ENCODE assay signal across 28 mouse cellular contexts in genomic region chr3:151948015-151948645, GRCm38 (mm10).
"Had no signal": no experiment of that assay in that cellular context is flagged by ENCODE, and none has a peak within 500 bp of the region (broad histone marks: within the 10 kb centered on the region; RNA-seq: fewer than 3 reads in every experiment).

No protein-coding gene starts in this region.

- DNase-seq: gastrocnemius, adult 2 months; gastrocnemius, postnatal 10 days; gastrocnemius, postnatal 25 days; heart, adult 2 months; heart, postnatal 14 days; heart, postnatal 4 days; kidney, adult 18-20 months; kidney, adult 8-10 months; kidney, postnatal 10 days; kidney, postnatal 25 days; kidney, postnatal 4 days; liver; liver, embryonic 13.5 days had no signal

- H3K4me1 ChIP-seq: hindbrain, embryonic 10.5 days; hindbrain, embryonic 12.5 days; intestine, embryonic 15.5 days; liver, embryonic 13.5 days had no signal

- H3K27ac ChIP-seq: gastrocnemius, adult 2 months; heart, adult 2 months; heart, embryonic 13.5 days; heart, embryonic 15.5 days; hindbrain, embryonic 10.5 days; hindbrain, embryonic 12.5 days; hindbrain, embryonic 14.5 days; intestine, embryonic 15.5 days; layer of hippocampus, adult 2 months; left cerebral cortex, adult 2 months; limb, embryonic 10.5 days; limb, embryonic 12.5 days; liver, embryonic 13.5 days had no signal

- ATAC-seq: hindbrain, embryonic 16.5 days; inflammation-experienced regulatory T-cells, adult 6 months; intestine, embryonic 15.5 days; intestine, postnatal 0 days had no signal

- H3K27me3 ChIP-seq: heart, embryonic 13.5 days; heart, embryonic 15.5 days; hindbrain, embryonic 12.5 days; intestine, embryonic 15.5 days; limb, embryonic 12.5 days; liver, embryonic 13.5 days had no signal

- H3K9me3 ChIP-seq: heart, embryonic 13.5 days; heart, embryonic 15.5 days; hindbrain, embryonic 10.5 days; hindbrain, embryonic 12.5 days; intestine, embryonic 15.5 days; limb, embryonic 10.5 days; limb, embryonic 12.5 days; liver, embryonic 13.5 days had no signal

- H3K9ac ChIP-seq: heart, embryonic 13.5 days; heart, embryonic 15.5 days; hindbrain, embryonic 12.5 days; hindbrain, embryonic 14.5 days; intestine, embryonic 15.5 days; limb, embryonic 12.5 days; liver, embryonic 13.5 days had no signal

- H3K4me2 ChIP-seq: heart, embryonic 11.5 days; heart, embryonic 13.5 days; heart, embryonic 15.5 days; hindbrain, embryonic 12.5 days; hindbrain, embryonic 14.5 days; intestine, embryonic 15.5 days; limb, embryonic 12.5 days; liver, embryonic 11.5 days; liver, embryonic 13.5 days had no signal

- H3K4me3 ChIP-seq: gastrocnemius, adult 2 months; heart, adult 2 months; heart, embryonic 13.5 days; heart, embryonic 15.5 days; hindbrain, embryonic 10.5 days; hindbrain, embryonic 12.5 days; intestine, embryonic 15.5 days; layer of hippocampus, adult 2 months; left cerebral cortex, adult 2 months; limb, embryonic 10.5 days; limb, embryonic 12.5 days; liver, embryonic 13.5 days had no signal

- H3K36me3 ChIP-seq: heart, embryonic 13.5 days; heart, embryonic 15.5 days; hindbrain, embryonic 10.5 days; hindbrain, embryonic 12.5 days; intestine, embryonic 15.5 days; limb, embryonic 10.5 days; limb, embryonic 12.5 days; liver, embryonic 13.5 days had no signal
